Mouse (Mus musculus) mouse embryonic stem cell (cell line): ENCODE measurements around the gene Olfr311.

Experiments
- in situ Hi-C, 2 experiments: fragments of 300-500 bp; cut with MboI; formaldehyde crosslinking; loops; 1 replicate in 1 of 2; 3 replicates in 1 of 2; pipeline ENCODE4 v1.14.3; 2019 to 2020; ENCODE audit warnings: low sequenced_read_pairs in 2 of 2, low pct_unique_long_range_greater_than_20kb in 1 of 2, mixed read lengths in 1 of 2; ENCODE audit not compliant: unreplicated experiment in 1 of 2

The Olfr311 gene

GRCm38 (mm10) chr11:58867039-58867953 lies 28.2 kb downstream of the Olfr311 start, which contains the start of gene 2810021J22Rik:
2810021J22Rik (plus strand) TSS chr11:58867216.
- in situ Hi-C loops = no loop called here

GRCm38 (mm10) chr11:58867954-58868330 lies 28.9 kb downstream of the Olfr311 start:
- in situ Hi-C loops = no loop called here

GRCm38 (mm10) chr11:58870961-58871360 lies 31.9 kb downstream of the Olfr311 start:
- in situ Hi-C loops = no loop called here

- in situ Hi-C loops = no loop called here
Measured at GRCm38 (mm10) chr11:58883756-58884155, 44.7 kb downstream of the Olfr311 start.

- in situ Hi-C loops = no loop called here
Measured at GRCm38 (mm10) chr11:58890511-58890910, 51.5 kb downstream of the Olfr311 start.
